Mouse (Mus musculus): Measurements from ENCODE around the gene Hs3st6. TPM values are rescaled to one million over a fixed set of nuclear protein-coding genes. Genes with fewer than 3 reads are reported as not detected.
"Not testable (repeated sequence)": the region's sequence is repeated elsewhere in the genome, so short reads cannot be mapped to it uniquely, and the experiment has no call there.

Hs3st6 gene
- polyA plus RNA-seq, 2 experiments: 4.9 to 5.3 TPM

GRCm38 (mm10) chr17:24708646-24709045 lies 44.1 kb upstream of the Hs3st6 start:
- TF ChIP-seq POLR2A (IDR thresholded peaks at IDR 0.05; ENCODE audit: borderline replicate concordance, extremely low read depth, insufficient read depth, insufficient read length): no peak
- no peak overlapping the region for H3K4me3 ChIP-seq (replicated peaks; ENCODE audit: low read length)
- H3K4me2 ChIP-seq (replicated peaks; ENCODE audit: low read depth, low read length, severe bottlenecking): no peak overlapping the region
- no peaks in the 10 kb centered on the region for H3K9me3 ChIP-seq (ENCODE audit: control insufficient read depth, low read length)
- no peak overlapping the region for H3K27ac ChIP-seq (replicated peaks; ENCODE audit: low read depth, low read length)
- H3K27me3 ChIP-seq (ENCODE audit: control insufficient read depth, insufficient read depth, low read length): no peaks in the 10 kb centered on the region
- no peak for ATAC-seq (ENCODE audit: low FRiP score, low read depth)
- peaks cover 21% of the 10 kb centered on the region for H3K36me3 ChIP-seq (ENCODE audit: control insufficient read depth, insufficient read depth, low read length)
- no peak for DNase-seq (ENCODE audit: low spot score)
- H3K4me1 ChIP-seq (ENCODE audit: control insufficient read depth, insufficient read depth, low read length): peaks cover 8% of the 10 kb centered on the region; the same call in 1 of the 2 replicates
- H3K9ac ChIP-seq (ENCODE audit: low read depth, low read length, severe bottlenecking): no peak overlapping the region
- WGBS: 28% methylated on average over 2 of the region's 2 CpGs

- Histone ChIP-seq H3K4me3 (replicated peaks; ENCODE audit: low read length) (no peak overlapping the region), H3K27me3 (ENCODE audit: control insufficient read depth, insufficient read depth, low read length) (no peaks in the 10 kb centered on the region), H3K36me3 (ENCODE audit: control insufficient read depth, insufficient read depth, low read length) (peaks cover 21% of the 10 kb centered on the region), H3K4me1 (ENCODE audit: control insufficient read depth, insufficient read depth, low read length) (peaks cover 3% of the 10 kb centered on the region; the same call in 1 of the 2 replicates), H3K9me3 (ENCODE audit: control insufficient read depth, low read length) (no peaks in the 10 kb centered on the region), H3K4me2 (replicated peaks; ENCODE audit: low read depth, low read length, severe bottlenecking) (no peak overlapping the region), H3K27ac (replicated peaks; ENCODE audit: low read depth, low read length) (no peak overlapping the region), H3K9ac (ENCODE audit: low read depth, low read length, severe bottlenecking) (no peak overlapping the region)
- ATAC-seq (ENCODE audit: low FRiP score, low read depth): no peak
- TF ChIP-seq POLR2A (IDR thresholded peaks at IDR 0.05; ENCODE audit: borderline replicate concordance, extremely low read depth, insufficient read depth, insufficient read length): no peak
- DNase-seq (ENCODE audit: low spot score): no peak
- WGBS: 67% methylated on average over 6 of the region's 6 CpGs
Observed at GRCm38 (mm10) chr17:24715556-24715955, 37.2 kb upstream of the Hs3st6 start.

- Histone ChIP-seq H3K9me3 (ENCODE audit: control insufficient read depth, low read length) (no peaks in the 10 kb centered on the region), H3K4me2 (replicated peaks; ENCODE audit: low read depth, low read length, severe bottlenecking) (no peak overlapping the region), H3K27ac (replicated peaks; ENCODE audit: low read depth, low read length) (no peak overlapping the region), H3K9ac (ENCODE audit: low read depth, low read length, severe bottlenecking) (no peak overlapping the region), H3K4me1 (ENCODE audit: control insufficient read depth, insufficient read depth, low read length) (peaks cover 4% of the 10 kb centered on the region; the same call in 1 of the 2 replicates), H3K4me3 (replicated peaks; ENCODE audit: low read length) (no peak overlapping the region), H3K27me3 (ENCODE audit: control insufficient read depth, insufficient read depth, low read length) (no peaks in the 10 kb centered on the region), H3K36me3 (ENCODE audit: control insufficient read depth, insufficient read depth, low read length) (peaks cover 24% of the 10 kb centered on the region)
- 95% methylated on average over 15 of the region's 15 CpGs for WGBS
- no peak for DNase-seq (ENCODE audit: low spot score)
- ATAC-seq (ENCODE audit: low FRiP score, low read depth): no peak
- TF ChIP-seq POLR2A (IDR thresholded peaks at IDR 0.05; ENCODE audit: borderline replicate concordance, extremely low read depth, insufficient read depth, insufficient read length): no peak
Observed at GRCm38 (mm10) chr17:24716166-24716682, 36.6 kb upstream of the Hs3st6 start.

- DNase-seq (ENCODE audit: low spot score) (no peak), ATAC-seq (ENCODE audit: low FRiP score, low read depth) (no peak)
- peaks cover 15% of the 10 kb centered on the region; the same call in 1 of the 2 replicates for H3K4me1 ChIP-seq (ENCODE audit: control insufficient read depth, insufficient read depth, low read length)
- H3K4me3 ChIP-seq (replicated peaks; ENCODE audit: low read length): peak within 1 kb of the TSS; percentile 90
- no peaks in the 10 kb centered on the region for H3K9me3 ChIP-seq (ENCODE audit: control insufficient read depth, low read length)
- H3K4me2 ChIP-seq (replicated peaks; ENCODE audit: low read depth, low read length, severe bottlenecking): peak within 1 kb of the TSS; percentile 47
- TF ChIP-seq POLR2A (IDR thresholded peaks at IDR 0.05; ENCODE audit: borderline replicate concordance, extremely low read depth, insufficient read depth, insufficient read length): no peak
- H3K27me3 ChIP-seq (ENCODE audit: control insufficient read depth, insufficient read depth, low read length): no peaks in the 10 kb centered on the region
- WGBS: 81% methylated on average over 4 of the region's 4 CpGs
- peak within 1 kb of the TSS; percentile 93; the same call in 1 of the 2 replicates for H3K9ac ChIP-seq (ENCODE audit: low read depth, low read length, severe bottlenecking)
- H3K36me3 ChIP-seq (ENCODE audit: control insufficient read depth, insufficient read depth, low read length): peaks cover 38% of the 10 kb centered on the region
- no peak within 1 kb of the TSS for H3K27ac ChIP-seq (replicated peaks; ENCODE audit: low read depth, low read length)
Observed at GRCm38 (mm10) chr17:24717943-24718342, 34.8 kb upstream of the Hs3st6 start, which contains the start of the genes Rnf151 and Rps2. Gene Rnf151, minus strand, starts transcription at chr17:24718063. Gene Rps2, plus strand, starts transcription at chr17:24718116.

- H3K27me3 ChIP-seq (ENCODE audit: control insufficient read depth, insufficient read depth, low read length); H3K27ac ChIP-seq (replicated peaks; ENCODE audit: low read depth, low read length); DNase-seq (ENCODE audit: low spot score); ATAC-seq (ENCODE audit: low FRiP score, low read depth); H3K9me3 ChIP-seq (ENCODE audit: control insufficient read depth, low read length): not testable (repeated sequence)
- 67% methylated on average over 5 of the region's 5 CpGs for WGBS
- Histone ChIP-seq H3K4me3 (replicated peaks; ENCODE audit: low read length) (peak overlapping the region; percentile 90), H3K4me2 (replicated peaks; ENCODE audit: low read depth, low read length, severe bottlenecking) (peak overlapping the region; percentile 47), H3K4me1 (ENCODE audit: control insufficient read depth, insufficient read depth, low read length) (peaks cover 21% of the 10 kb centered on the region), H3K36me3 (ENCODE audit: control insufficient read depth, insufficient read depth, low read length) (peaks cover 38% of the 10 kb centered on the region), H3K9ac (ENCODE audit: low read depth, low read length, severe bottlenecking) (peak overlapping the region; percentile 93)
Observed at GRCm38 (mm10) chr17:24718938-24719337, 33.9 kb upstream of the Hs3st6 start.

All from limb, embryonic 14.5 days (tissue).